Mouse (Mus musculus): Measurements from ENCODE around the gene Dusp5.

DNA sequence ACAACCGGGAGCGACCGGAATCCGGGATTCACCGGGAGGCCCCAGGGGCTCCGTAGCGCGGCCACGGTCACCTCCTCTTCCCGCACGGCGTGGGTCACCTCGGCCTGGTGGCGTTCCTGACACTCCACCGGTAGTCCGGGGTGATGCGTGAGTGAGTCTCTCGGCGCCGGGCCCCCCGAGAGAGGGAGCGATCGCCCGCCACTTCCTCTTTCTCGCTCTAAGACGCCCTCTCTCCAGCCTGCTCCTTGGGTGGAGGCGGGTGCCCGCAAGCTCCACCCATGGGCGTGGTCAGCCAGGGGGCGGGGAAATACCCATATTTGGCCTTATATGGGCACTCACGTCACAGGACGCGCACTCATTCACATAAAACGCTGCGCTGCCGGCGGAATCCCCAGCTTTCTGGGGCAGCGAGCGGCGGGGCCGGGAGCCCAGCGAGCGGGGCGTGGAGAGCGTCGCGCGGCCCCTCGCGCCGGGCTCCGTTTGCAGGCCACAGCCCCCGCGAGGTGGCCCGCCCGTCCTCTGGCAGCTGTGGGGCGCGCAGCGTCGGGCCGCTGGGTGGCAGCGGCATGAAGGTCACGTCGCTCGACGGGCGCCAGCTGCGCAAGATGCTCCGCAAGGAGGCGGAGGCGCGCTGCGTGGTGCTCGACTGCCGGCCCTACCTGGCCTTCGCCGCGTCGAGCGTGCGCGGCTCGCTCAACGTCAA is at the start of gene Dusp5:
- TF ChIP-seq GATA1 (IDR thresholded peaks at IDR 0.05; ENCODE audit: borderline replicate concordance, low read length), result no peak
- TF ChIP-seq FLI1 (IDR thresholded peaks at IDR 0.05; ENCODE audit: low read length), result no peak
